Mouse (Mus musculus) liver, embryonic 14.5 days (tissue): ENCODE data around the gene Fam174b.

Experiments
- CTCF ChIP-seq: IDR thresholded peaks from 2 replicates; pipeline ENCODE4 v1.5.1; 2016; ENCODE audit warnings: antibody characterized with exemption, low read depth, control low read depth
- EP300 ChIP-seq: IDR thresholded peaks from 2 replicates; pipeline ENCODE4 v1.6.1; 2016; ENCODE audit warnings: antibody characterized with exemption, low read depth

GRCm38 (mm10) chr7:73713506-73713905 is 26.6 kb upstream of the Fam174b start:
- TF ChIP-seq CTCF (no peak), EP300 (no peak)
